Mouse (Mus musculus) ES-Bruce4 (cell line): ENCODE measurements at regions not wholly inside any gene's neighbourhood (a gene's known extent, or its start where the extent isn't known, plus 50 kb on each side); places are given as distances from the start of the nearest gene placed in this dataset.

ENCODE experiments used
- CTCF ChIP-seq: IDR thresholded peaks from one replicate; pipeline ENCODE4 v1.8.1; 2011; ENCODE audit warnings: low read depth, low read length
- EP300 ChIP-seq: IDR thresholded peaks from 2 replicates; pipeline ENCODE4 v1.6.1; 2011; ENCODE audit warnings: low read depth, low read length; ENCODE audit not compliant: insufficient read depth
- POLR2A ChIP-seq: IDR thresholded peaks from one replicate; pipeline ENCODE4 v1.8.1; 2011; ENCODE audit warnings: low read length; ENCODE audit not compliant: insufficient read depth

- TF ChIP-seq POLR2A: no peak
- no peak for TF ChIP-seq CTCF
- TF ChIP-seq EP300: no peak
Observed at GRCm38 (mm10) chr17:83960158-83960557, 112.4 kb upstream of the Haao start.
